Mouse (Mus musculus) mesoderm, embryonic 11.5 days (tissue): ENCODE data around the gene Uba52.

ENCODE experiments used
- DNase-seq: peaks from one replicate; pipeline ENCODE4 v3.0.0-alpha.2; 2012; ENCODE audit warnings: low read depth, low spot score

Gene Uba52

GRCm38 (mm10) chr8:70504291-70504716, 6.3 kb downstream of the Uba52 start:
- DNase-seq: peak; percentile 62

GRCm38 (mm10) chr8:70503062-70503750, 7.4 kb downstream of the Uba52 start:
- peak; percentile 76 for DNase-seq

DNA sequence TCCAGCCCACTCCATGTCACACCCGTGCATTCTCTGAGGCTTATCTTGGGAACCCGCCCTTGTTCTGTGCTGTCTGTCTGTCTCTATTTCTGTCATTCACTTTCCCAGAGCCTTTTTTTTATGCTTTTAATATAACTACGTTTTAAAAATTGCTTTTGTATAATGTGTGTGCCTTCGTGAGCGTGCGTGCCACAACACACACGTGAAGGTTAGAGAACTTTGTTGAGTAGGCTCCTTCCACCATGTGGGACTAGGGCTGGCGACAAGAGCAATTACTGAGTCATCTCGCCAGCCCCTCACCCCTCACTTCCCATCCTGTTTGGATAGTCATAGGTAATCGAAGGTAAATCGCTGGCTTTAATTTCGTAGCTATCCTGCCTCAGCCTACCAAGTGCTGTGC, 8.1 kb downstream of the Uba52 start:
- no peak for DNase-seq

GRCm38 (mm10) chr8:70501820-70502529, 8.6 kb downstream of the Uba52 start:
- DNase-seq: no peak

DNA sequence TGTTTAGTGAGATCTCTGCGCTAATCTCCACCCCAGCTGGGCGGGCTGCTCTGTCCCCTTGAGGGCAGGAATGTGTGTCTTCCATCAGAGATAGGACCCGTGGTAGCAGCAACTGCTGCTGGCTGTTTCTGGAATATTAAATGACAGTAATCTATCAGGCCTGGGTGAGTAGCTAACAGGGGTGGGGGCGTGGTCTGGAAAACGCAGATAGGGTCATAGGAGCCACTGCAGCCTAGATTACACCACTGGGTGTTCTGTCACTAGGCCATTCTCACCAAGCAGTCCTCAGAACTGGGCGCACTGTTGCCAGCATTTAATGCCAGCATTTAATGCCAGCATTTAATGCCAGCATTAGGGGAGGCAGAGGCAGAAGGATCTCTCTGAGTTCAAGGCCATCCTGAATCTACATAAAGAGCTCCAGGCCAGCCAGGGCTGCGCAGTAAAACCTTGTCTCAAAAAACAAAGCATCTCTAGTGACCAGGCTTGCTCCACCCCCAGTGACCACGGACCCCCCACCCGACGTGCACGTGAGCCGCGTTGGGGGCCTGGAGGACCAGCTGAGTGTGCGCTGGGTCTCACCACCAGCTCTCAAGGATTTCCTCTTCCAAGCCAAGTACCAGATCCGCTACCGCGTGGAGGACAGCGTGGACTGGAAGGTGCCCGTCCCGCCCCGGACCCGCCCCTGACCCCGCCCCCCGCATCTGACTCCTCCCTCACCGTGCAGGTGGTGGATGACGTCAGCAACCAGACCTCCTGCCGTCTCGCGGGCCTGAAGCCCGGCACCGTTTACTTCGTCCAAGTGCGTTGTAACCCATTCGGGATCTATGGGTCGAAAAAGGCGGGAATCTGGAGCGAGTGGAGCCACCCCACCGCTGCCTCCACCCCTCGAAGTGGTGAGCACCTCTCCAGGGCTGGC, 10.0 kb downstream of the Uba52 start:
- no peak for DNase-seq

DNA sequence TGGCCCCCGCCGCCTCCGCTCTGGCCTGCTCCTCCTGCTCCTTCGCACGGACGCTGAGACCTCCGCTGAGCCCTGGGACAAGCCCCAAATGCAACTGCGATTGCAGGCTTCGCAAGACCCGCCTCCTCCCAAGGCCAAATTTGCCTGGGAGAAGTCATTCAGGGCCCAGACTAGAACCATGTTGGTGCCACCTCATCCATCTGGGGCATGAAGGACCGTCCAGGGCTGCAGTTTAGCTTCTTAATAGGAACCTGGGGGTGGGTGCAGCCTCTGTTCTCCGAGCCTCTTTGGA, 14.9 kb downstream of the Uba52 start:
- no peak for DNase-seq

GRCm38 (mm10) chr8:70495001-70495770, 15.4 kb downstream of the Uba52 start:
- no peak for DNase-seq

GRCm38 (mm10) chr8:70494416-70494945, 16.1 kb downstream of the Uba52 start:
- DNase-seq: no peak

GRCm38 (mm10) chr8:70493692-70494415, 16.7 kb downstream of the Uba52 start:
- DNase-seq: no peak

- no peak for DNase-seq
These were observed 17.6 kb downstream of the Uba52 start, which contains the start of gene Crlf1 for GRCm38 (mm10) chr8:70492664-70493640. Crlf1 (plus strand) TSS chr8:70493158.

DNA sequence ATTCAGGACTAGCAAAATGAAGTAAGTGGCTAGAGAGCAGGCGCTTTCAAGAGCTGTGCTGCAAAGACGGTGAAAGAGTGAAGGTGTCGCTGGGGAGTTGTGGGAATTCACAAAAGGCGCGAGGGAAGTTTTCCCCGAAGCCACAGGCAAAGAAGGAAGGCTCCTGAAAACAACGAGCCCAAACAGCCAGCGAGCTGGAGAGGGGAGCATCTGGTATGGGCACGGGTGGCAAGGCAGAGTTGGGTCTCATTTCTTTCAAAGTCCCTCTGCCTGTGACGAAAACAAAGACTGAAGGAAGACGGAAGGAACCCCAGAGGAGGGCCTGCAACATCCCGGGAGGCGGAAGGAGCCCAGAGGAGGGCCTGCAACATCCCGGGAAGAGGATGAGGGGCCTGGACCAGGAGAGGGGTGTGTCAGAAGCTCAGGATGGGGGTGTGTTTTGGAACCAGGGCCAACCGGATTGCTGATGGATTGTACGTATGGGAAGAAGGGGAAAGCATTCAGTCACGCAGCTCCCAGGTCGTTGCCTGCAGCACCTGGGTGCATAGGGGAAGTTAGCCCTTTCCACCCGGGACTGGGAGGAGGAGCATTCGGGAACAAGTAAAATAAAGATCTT, 19.6 kb downstream of the Uba52 start:
- no peak for DNase-seq

- DNase-seq: no peak
These were observed 20.3 kb downstream of the Uba52 start for GRCm38 (mm10) chr8:70490061-70490879.

GRCm38 (mm10) chr8:70489576-70489975, 21.0 kb downstream of the Uba52 start:
- DNase-seq: no peak

DNA sequence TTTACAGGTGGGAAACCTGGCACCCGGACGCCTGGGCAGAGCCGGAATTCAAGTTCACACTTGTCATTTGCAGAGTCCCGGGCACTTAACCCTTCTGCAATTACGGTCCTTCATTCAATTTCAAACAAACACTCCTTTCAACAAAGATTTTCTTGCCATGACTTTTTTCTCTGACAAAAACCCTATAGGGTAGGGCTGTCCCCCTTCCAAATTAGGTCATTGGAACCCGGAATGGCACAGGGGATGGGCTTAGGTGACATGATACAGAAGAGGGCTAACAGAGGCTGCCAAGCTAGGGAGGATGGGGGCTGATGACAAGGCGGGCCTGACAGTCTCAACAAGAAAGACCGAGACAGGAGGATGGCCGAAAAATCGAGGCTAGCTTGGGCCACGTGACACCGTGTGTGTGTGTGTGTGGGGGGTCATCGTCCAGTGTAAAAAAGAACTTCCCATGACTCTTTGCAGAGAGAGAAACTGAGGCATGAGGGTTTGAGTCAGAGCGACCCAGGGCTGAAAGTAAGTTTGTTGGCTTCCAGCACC, 21.6 kb downstream of the Uba52 start:
- DNase-seq: no peak

- DNase-seq: no peak
These were observed 22.4 kb downstream of the Uba52 start for GRCm38 (mm10) chr8:70487993-70488796.

- DNase-seq: no peak
These were observed 23.6 kb downstream of the Uba52 start, which contains the start of gene Tmem59l for GRCm38 (mm10) chr8:70486941-70487520. Tmem59l (minus strand) TSS chr8:70487358.
